Mouse (Mus musculus) adrenal gland, adult (tissue): ENCODE measurements around the gene Pphln1.

Source experiments
- DNase-seq, 2 experiments: peaks; one replicate each; pipeline ENCODE4 v3.0.0; 2022 to 2023; ENCODE audit warnings: low spot score in 1 of 2; ENCODE audit not compliant: inconsistent age in 2 of 2

The Pphln1 gene

GRCm38 (mm10) chr15:93502703-93503102, 104.6 kb downstream of the Pphln1 start:
- peak in 1 of 2 experiments; percentile 51 for DNase-seq

GRCm38 (mm10) chr15:93503201-93503745, 105.1 kb downstream of the Pphln1 start:
- DNase-seq: no peak

- no peak for DNase-seq
Measured at GRCm38 (mm10) chr15:93504808-93505207, 106.7 kb downstream of the Pphln1 start.

GRCm38 (mm10) chr15:93510690-93511336, 112.7 kb downstream of the Pphln1 start:
- no peak for DNase-seq

- no peak for DNase-seq
Measured at GRCm38 (mm10) chr15:93512437-93512836, 114.3 kb downstream of the Pphln1 start.

GRCm38 (mm10) chr15:93513939-93514341, 115.8 kb downstream of the Pphln1 start:
- DNase-seq: peak; percentile 53 to 81

- DNase-seq: no peak
Measured at GRCm38 (mm10) chr15:93515316-93515715, 117.2 kb downstream of the Pphln1 start.

GRCm38 (mm10) chr15:93517022-93517565, 118.9 kb downstream of the Pphln1 start:
- peak in 1 of 2 experiments; percentile 43 for DNase-seq

- peak; percentile 43 to 86 for DNase-seq
Measured at GRCm38 (mm10) chr15:93518143-93518902, 120.2 kb downstream of the Pphln1 start.

- peak; percentile 87 to 96 for DNase-seq
Measured at GRCm38 (mm10) chr15:93518941-93519835, 121.0 kb downstream of the Pphln1 start.

GRCm38 (mm10) chr15:93519836-93520826, 122.0 kb downstream of the Pphln1 start:
- peak; percentile 33 to 75 for DNase-seq

- no peak for DNase-seq
Measured at GRCm38 (mm10) chr15:93521088-93521786, 123.1 kb downstream of the Pphln1 start.

GRCm38 (mm10) chr15:93521787-93522180, 123.6 kb downstream of the Pphln1 start:
- peak; percentile 33 to 71 for DNase-seq

- peak in 1 of 2 experiments; percentile 46 for DNase-seq
Measured at GRCm38 (mm10) chr15:93525305-93525917, 127.3 kb downstream of the Pphln1 start.

- no peak for DNase-seq
Measured at GRCm38 (mm10) chr15:93529831-93530702, 131.9 kb downstream of the Pphln1 start.

- DNase-seq: no peak
Measured at GRCm38 (mm10) chr15:93530703-93531032, 132.5 kb downstream of the Pphln1 start.

GRCm38 (mm10) chr15:93536191-93536590, 138.0 kb downstream of the Pphln1 start:
- DNase-seq: no peak

- no peak for DNase-seq
Measured at GRCm38 (mm10) chr15:93537745-93538144, 139.6 kb downstream of the Pphln1 start.
